Mouse (Mus musculus) embryonic facial prominence, embryonic 13.5 days (tissue): ENCODE results near the gene Adamts14. TPM values are rescaled to one million over a fixed set of nuclear protein-coding genes. Genes with fewer than 3 reads are reported as not detected.

ENCODE experiments used
- ATAC-seq: fragments of 200-750 bp; cut with Nextera tagmentation; 2 replicates; pipeline ENCODE4 v1.8.0; 2017; ENCODE audit warnings: low read depth; ENCODE audit not compliant: insufficient number of reproducible peaks, insufficient read depth, low FRiP score, low TSS enrichment
- H3K27ac ChIP-seq: fragments of 300-500 bp; sonication (generic); 2 replicates; pipeline ENCODE4 v1.5.1; 2015; ENCODE audit warnings: moderate library complexity, mild to moderate bottlenecking, inconsistent platforms
- H3K27me3 ChIP-seq: fragments of 300-500 bp; sonication (generic); 2 replicates; pipeline ENCODE4 v1.6.1; 2015; ENCODE audit warnings: mild to moderate bottlenecking, inconsistent platforms
- H3K36me3 ChIP-seq: fragments of 300-500 bp; sonication (generic); 2 replicates; pipeline ENCODE4 v1.6.1; 2015; ENCODE audit warnings: mild to moderate bottlenecking, inconsistent platforms
- H3K4me1 ChIP-seq: fragments of 300-500 bp; sonication (generic); 2 replicates; pipeline ENCODE4 v1.6.1; 2015; ENCODE audit warnings: inconsistent platforms
- H3K4me2 ChIP-seq: fragments of 300-500 bp; sonication (generic); 2 replicates; pipeline ENCODE4 v1.6.1; 2015; ENCODE audit warnings: moderate library complexity, mild to moderate bottlenecking, inconsistent platforms
- H3K4me3 ChIP-seq: fragments of 300-500 bp; sonication (generic); 2 replicates; pipeline ENCODE4 v1.5.1; 2015; ENCODE audit warnings: mild to moderate bottlenecking, inconsistent platforms
- H3K9ac ChIP-seq: fragments of 300-500 bp; sonication (generic); 2 replicates; pipeline ENCODE4 v1.6.1; 2015; ENCODE audit warnings: mild to moderate bottlenecking, inconsistent platforms
- H3K9me3 ChIP-seq: fragments of 300-500 bp; sonication (generic); 2 replicates; pipeline ENCODE4 v1.6.1; 2016; ENCODE audit warnings: inconsistent platforms
- WGBS: fragments of 180-500 bp; shearing (Covaris S2); methylation state at CpG from one replicate; pipeline ENCODE4 v1.1.7; 2015; ENCODE audit warnings: mixed read lengths; 5-methylcytosine and 5-hydroxymethylcytosine counted together
- polyA plus RNA-seq: library from polyadenylated mRNA; unstranded; fragments of >200 nt; fragmentation: Nextera tagmentation; extraction: Ambion mirVana; gene quantifications from 2 replicates; pipeline ENCODE4 v1.2.1, GENCODE M21; 2015

The Adamts14 gene
- polyA plus RNA-seq, 1 experiment from 2014 or later = 2.9 TPM

GRCm38 (mm10) chr10:61200998-61201397 is 72.2 kb downstream of the Adamts14 start:
- H3K36me3 ChIP-seq = no peaks in the 10 kb centered on the region
- H3K27ac ChIP-seq = no peak overlapping the region
- WGBS = 36% methylated on average over 9 of the region's 9 CpGs
- H3K9ac ChIP-seq = no peak overlapping the region
- no peak overlapping the region for H3K4me3 ChIP-seq
- no peaks in the 10 kb centered on the region for H3K4me1 ChIP-seq
- H3K4me2 ChIP-seq = no peak overlapping the region
- H3K9me3 ChIP-seq = no peaks in the 10 kb centered on the region
- no peak for ATAC-seq
- no peaks in the 10 kb centered on the region for H3K27me3 ChIP-seq

DNA sequence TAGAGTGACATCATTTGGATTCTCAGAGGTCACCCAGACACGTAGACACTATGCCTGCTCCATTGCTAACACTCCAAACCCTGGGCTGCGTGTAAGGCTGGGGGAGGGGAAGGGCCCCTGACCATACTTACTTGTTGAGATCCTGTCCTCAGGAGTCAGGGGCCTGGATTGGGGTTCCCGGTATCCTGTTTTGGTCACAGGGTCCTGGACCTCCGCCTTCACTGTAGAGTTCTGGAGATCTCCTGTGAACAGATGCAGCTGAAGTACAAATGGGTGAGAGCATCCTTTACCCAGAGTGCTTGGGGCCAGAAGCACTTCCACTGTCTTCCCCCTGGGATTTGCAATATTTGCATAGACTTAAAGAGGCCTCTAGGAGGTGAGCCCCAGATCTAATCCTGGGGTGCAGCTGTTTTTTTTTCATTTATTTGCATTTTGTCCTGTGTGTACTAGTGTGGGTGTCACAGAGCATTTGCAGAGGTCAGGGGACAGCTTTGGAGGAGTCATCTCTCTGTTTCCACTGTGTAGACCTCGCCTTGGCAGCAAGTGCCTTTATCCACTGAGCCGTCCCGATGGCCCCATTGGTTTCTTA is 72.9 kb downstream of the Adamts14 start:
- H3K4me2 ChIP-seq = no peak overlapping the region
- WGBS = 71% methylated on average over 7 of the region's 7 CpGs
- H3K27me3 ChIP-seq = no peaks in the 10 kb centered on the region
- H3K4me1 ChIP-seq = no peaks in the 10 kb centered on the region
- H3K4me3 ChIP-seq = no peak overlapping the region
- H3K9ac ChIP-seq = no peak overlapping the region
- no peak for ATAC-seq
- H3K27ac ChIP-seq = no peak overlapping the region
- no peaks in the 10 kb centered on the region for H3K36me3 ChIP-seq
- H3K9me3 ChIP-seq = no peaks in the 10 kb centered on the region

GRCm38 (mm10) chr10:61199566-61200213 is 73.5 kb downstream of the Adamts14 start:
- WGBS = 21% methylated on average over 11 of the region's 11 CpGs
- Histone ChIP-seq H3K9ac (no peak overlapping the region), H3K4me2 (no peak overlapping the region), H3K9me3 (no peaks in the 10 kb centered on the region), H3K27ac (no peak overlapping the region), H3K27me3 (no peaks in the 10 kb centered on the region), H3K4me3 (no peak overlapping the region), H3K4me1 (no peaks in the 10 kb centered on the region), H3K36me3 (no peaks in the 10 kb centered on the region)
- ATAC-seq = no peak

DNA sequence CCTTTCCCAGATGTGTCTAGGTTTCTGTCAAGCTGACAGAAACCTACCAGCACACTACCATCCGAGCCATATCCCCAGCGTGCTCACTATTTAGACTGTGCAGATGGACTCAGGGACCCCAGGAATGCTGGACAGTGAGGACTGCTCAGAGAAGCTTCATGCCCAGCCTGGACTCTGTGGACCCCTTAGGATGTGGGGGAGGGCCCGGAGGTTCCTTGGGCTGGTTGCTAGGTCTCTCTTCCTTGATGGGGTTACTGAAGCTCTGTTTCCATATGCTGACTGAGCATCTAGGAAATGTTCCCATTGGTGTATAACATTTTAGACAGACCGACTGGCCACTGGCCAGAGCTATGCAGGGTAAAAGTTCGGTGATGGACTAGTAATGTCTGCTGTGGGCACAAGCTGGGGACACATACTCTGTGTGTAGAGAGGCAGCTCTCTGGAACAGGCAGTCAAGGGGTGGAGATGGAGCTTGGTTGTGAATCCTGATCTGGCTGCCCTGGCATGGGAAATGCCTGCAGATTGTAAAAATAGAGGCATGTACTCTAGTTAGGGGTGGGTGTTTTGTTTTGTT is 77.4 kb downstream of the Adamts14 start:
- 83% methylated on average over 5 of the region's 5 CpGs for WGBS
- H3K4me3 ChIP-seq = no peak overlapping the region
- no peaks in the 10 kb centered on the region for H3K36me3 ChIP-seq
- ATAC-seq = no peak
- H3K4me1 ChIP-seq = no peaks in the 10 kb centered on the region
- no peaks in the 10 kb centered on the region for H3K9me3 ChIP-seq
- no peak overlapping the region for H3K4me2 ChIP-seq
- no peak overlapping the region for H3K9ac ChIP-seq
- no peak overlapping the region for H3K27ac ChIP-seq
- no peaks in the 10 kb centered on the region for H3K27me3 ChIP-seq

GRCm38 (mm10) chr10:61195216-61195615 is 78.0 kb downstream of the Adamts14 start:
- 75% methylated on average over 8 of the region's 8 CpGs for WGBS
- H3K4me3 ChIP-seq = no peak overlapping the region
- no peak for ATAC-seq
- no peaks in the 10 kb centered on the region for H3K36me3 ChIP-seq
- no peak overlapping the region for H3K27ac ChIP-seq
- no peak overlapping the region for H3K9ac ChIP-seq
- H3K4me1 ChIP-seq = no peaks in the 10 kb centered on the region
- no peaks in the 10 kb centered on the region for H3K9me3 ChIP-seq
- no peak overlapping the region for H3K4me2 ChIP-seq
- no peaks in the 10 kb centered on the region for H3K27me3 ChIP-seq

DNA sequence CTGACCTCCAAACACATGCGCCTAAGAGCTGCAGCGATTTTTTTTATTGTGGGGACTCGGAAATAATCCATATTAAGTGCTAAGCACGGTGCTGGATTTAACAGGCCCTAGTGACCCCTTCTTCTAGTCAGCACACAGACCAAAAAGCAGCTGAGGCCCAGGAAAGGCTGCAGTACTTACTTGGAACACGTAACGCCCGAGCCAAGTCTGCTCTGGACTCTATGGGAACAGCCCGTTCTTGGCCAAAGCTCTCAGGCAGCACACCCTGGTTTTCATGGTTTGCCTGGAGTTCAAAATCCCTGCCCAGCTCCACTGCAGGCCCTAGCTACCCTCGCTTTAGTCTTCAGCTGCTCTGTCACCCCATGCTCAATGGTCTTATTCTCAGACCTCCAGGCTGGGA is 78.6 kb downstream of the Adamts14 start:
- WGBS = 82% methylated on average over 9 of the region's 9 CpGs
- H3K27ac ChIP-seq = no peak overlapping the region
- no peaks in the 10 kb centered on the region for H3K27me3 ChIP-seq
- H3K36me3 ChIP-seq = no peaks in the 10 kb centered on the region
- no peak overlapping the region for H3K9ac ChIP-seq
- ATAC-seq = no peak
- no peak overlapping the region for H3K4me2 ChIP-seq
- no peak overlapping the region for H3K4me3 ChIP-seq
- no peaks in the 10 kb centered on the region for H3K4me1 ChIP-seq
- no peaks in the 10 kb centered on the region for H3K9me3 ChIP-seq

DNA sequence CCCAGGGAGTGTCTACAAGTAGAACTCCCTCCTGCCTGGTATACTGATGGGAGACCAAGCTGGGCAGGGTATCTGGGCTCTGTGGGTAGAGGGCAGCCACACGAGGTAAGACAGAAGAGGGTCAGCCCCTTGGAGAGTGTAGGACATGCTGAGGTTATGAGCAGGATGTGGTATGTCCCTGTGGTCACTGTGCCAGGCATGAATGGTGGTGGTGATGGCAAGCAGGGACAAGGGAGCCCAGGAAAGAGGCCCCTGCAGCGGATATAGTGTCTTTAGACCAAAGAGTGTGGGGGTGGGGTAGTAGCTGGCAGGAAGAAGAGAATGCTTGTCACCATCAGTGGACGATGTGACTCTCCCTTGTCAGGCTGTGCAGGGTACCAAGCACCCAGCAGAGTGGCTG is 85.2 kb downstream of the Adamts14 start:
- Histone ChIP-seq H3K4me1 (0 out of 2 replicates have a peak, but pooled peaks cover 2% of the 10 kb centered on the region), H3K9me3 (no peaks in the 10 kb centered on the region), H3K4me2 (no peak overlapping the region), H3K27me3 (no peaks in the 10 kb centered on the region), H3K36me3 (no peaks in the 10 kb centered on the region), H3K4me3 (no peak overlapping the region), H3K9ac (no peak overlapping the region), H3K27ac (no peak overlapping the region)
- no peak for ATAC-seq
- WGBS = 63% methylated on average over 3 of the region's 3 CpGs

- H3K9me3 ChIP-seq = no peaks in the 10 kb centered on the region
- 76% methylated on average over 3 of the region's 3 CpGs for WGBS
- no peak overlapping the region for H3K4me2 ChIP-seq
- H3K36me3 ChIP-seq = no peaks in the 10 kb centered on the region
- no peaks in the 10 kb centered on the region for H3K27me3 ChIP-seq
- H3K9ac ChIP-seq = no peak overlapping the region
- no peak for ATAC-seq
- H3K27ac ChIP-seq = no peak overlapping the region
- no peak overlapping the region for H3K4me3 ChIP-seq
- 0 out of 2 replicates have a peak, but pooled peaks cover 2% of the 10 kb centered on the region for H3K4me1 ChIP-seq
These were observed 86.2 kb downstream of the Adamts14 start for GRCm38 (mm10) chr10:61187001-61187400.

DNA sequence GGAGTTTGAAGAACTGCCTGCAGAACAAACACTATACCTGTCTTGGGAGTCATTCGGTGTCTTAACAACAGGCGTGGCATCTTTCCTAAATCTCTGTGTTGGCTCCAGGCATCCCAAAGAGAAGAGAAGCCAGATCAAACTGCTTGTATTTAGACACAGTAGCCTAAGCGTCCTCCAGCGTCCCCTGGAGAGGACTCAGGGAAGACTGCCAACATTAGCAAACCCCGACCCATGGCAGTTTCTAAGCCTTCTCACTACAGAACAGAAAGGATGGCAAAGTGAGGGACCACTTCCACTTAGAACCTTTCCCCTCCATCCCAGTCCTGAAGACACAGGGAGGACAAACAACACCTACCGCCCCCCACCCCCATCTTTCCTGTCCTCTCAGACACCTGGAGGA is 93.3 kb downstream of the Adamts14 start:
- no peak overlapping the region for H3K9ac ChIP-seq
- no peaks in the 10 kb centered on the region for H3K36me3 ChIP-seq

GRCm38 (mm10) chr10:61178687-61179086 is 94.6 kb downstream of the Adamts14 start:
- H3K27ac ChIP-seq = no peak overlapping the region
- 91% methylated on average over 8 of the region's 8 CpGs for WGBS

More for the DNA sequence above, 93.3 kb downstream of the Adamts14 start:
- WGBS = 71% methylated on average over 6 of the region's 6 CpGs
- H3K4me3 ChIP-seq = no peak overlapping the region
- H3K27ac ChIP-seq = no peak overlapping the region
- no peak overlapping the region for H3K4me2 ChIP-seq
- H3K4me1 ChIP-seq = peaks cover 7% of the 10 kb centered on the region
- no peak for ATAC-seq
- no peaks in the 10 kb centered on the region for H3K9me3 ChIP-seq
- peaks cover 20% of the 10 kb centered on the region for H3K27me3 ChIP-seq

GRCm38 (mm10) chr10:61177751-61178150 is 95.5 kb downstream of the Adamts14 start:
- H3K27ac ChIP-seq = no peak overlapping the region
- no peaks in the 10 kb centered on the region for H3K9me3 ChIP-seq
- H3K4me1 ChIP-seq = peaks cover 7% of the 10 kb centered on the region
- H3K4me2 ChIP-seq = no peak overlapping the region
- H3K4me3 ChIP-seq = no peak overlapping the region
- H3K27me3 ChIP-seq = peaks cover 20% of the 10 kb centered on the region
- 85% methylated on average over 4 of the region's 4 CpGs for WGBS
- no peaks in the 10 kb centered on the region for H3K36me3 ChIP-seq
- no peak for ATAC-seq
- no peak overlapping the region for H3K9ac ChIP-seq

More at GRCm38 (mm10) chr10:61178687-61179086, 94.6 kb downstream of the Adamts14 start:
- Histone ChIP-seq H3K9ac (no peak overlapping the region), H3K4me1 (peaks cover 7% of the 10 kb centered on the region), H3K4me2 (no peak overlapping the region), H3K9me3 (no peaks in the 10 kb centered on the region), H3K4me3 (no peak overlapping the region), H3K36me3 (no peaks in the 10 kb centered on the region), H3K27me3 (peaks cover 20% of the 10 kb centered on the region)
- ATAC-seq = no peak

DNA sequence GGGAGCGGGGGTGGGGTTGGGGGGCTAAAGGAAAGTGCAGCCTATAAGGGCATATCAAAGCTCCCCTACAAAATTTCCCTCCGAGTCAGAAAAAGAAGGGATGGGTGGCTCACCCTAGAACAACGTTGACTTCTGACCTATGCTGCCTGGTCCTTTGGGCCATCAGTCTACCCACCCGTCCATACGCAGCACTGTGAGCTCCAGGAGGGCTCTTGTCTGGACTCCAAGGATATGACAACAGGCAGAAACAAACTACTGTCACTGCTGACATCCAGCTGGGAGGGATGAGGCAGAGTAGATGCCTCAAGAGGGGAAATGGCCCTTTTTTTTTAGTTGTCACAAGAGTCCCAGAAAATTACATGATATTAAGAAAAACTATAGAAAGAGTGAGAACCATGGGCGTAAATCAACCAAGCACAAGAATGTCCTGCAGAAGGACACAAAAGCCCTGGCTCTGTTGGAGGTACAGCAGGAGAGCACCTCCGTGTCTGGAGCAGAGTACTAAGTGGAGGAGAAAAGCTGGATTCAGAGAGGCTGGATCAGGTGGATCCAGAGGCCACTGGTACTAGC is 96.9 kb downstream of the Adamts14 start:
- no peak for ATAC-seq
- 0 out of 2 replicates have a peak overlapping the region, but pooled peaks have one; percentile 40 for H3K9ac ChIP-seq
- no peaks in the 10 kb centered on the region for H3K36me3 ChIP-seq
- H3K9me3 ChIP-seq = no peaks in the 10 kb centered on the region
- H3K27ac ChIP-seq = no peak overlapping the region
- peak overlapping the region; percentile 37 for H3K4me2 ChIP-seq
- 48% methylated on average over 7 of the region's 7 CpGs for WGBS
- H3K4me1 ChIP-seq = peaks cover 7% of the 10 kb centered on the region
- H3K27me3 ChIP-seq = peaks cover 26% of the 10 kb centered on the region
- H3K4me3 ChIP-seq = no peak overlapping the region
